Mouse (Mus musculus) G1E (cell line): ENCODE data around the gene Sdc4.

Experiments
- CTCF ChIP-seq: IDR thresholded peaks from 2 replicates; pipeline ENCODE4 v1.5.1; 2012; ENCODE audit warnings: low read depth, low read length, inconsistent platforms, mixed read lengths
- GATA1 ChIP-seq: IDR thresholded peaks from 2 replicates; pipeline ENCODE4 v1.6.1; 2012; ENCODE audit warnings: borderline replicate concordance, low read length, inconsistent platforms, mixed read lengths
- GATA2 ChIP-seq: IDR thresholded peaks from 2 replicates; pipeline ENCODE4 v1.6.1; 2012; ENCODE audit warnings: low read depth, low read length, inconsistent platforms, borderline replicate concordance
- TAL1 ChIP-seq: conservative IDR thresholded peaks from 2 replicates; pipeline ENCODE4 v1.6.1; 2012; ENCODE audit warnings: low read depth, low read length, inconsistent platforms, mixed read lengths

DNA sequence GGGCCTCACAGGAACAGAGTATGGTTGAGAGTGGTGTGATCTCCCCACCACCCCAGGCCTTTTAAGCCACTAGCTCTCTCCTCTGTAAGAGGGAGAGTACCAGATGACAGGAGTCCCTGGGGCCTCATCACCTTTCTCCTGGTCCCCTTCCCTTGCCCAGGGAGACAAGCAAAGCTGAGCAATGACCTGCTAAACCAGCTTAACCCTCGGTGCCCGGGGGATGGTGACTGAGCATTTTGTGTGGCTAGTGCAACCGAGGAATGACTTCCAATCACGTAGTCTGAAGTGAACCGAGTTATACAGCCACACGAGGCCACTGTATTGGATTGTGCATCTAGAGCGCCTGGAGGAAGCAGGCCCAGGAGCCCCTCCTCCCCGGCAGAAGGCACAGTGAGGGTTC, 19.3 kb downstream of the Sdc4 start:
- TF ChIP-seq CTCF (no peak), GATA1 (no peak), TAL1 (no peak), GATA2 (no peak)
